Mouse (Mus musculus): ENCODE measurements around the gene Setd2.

DNA sequence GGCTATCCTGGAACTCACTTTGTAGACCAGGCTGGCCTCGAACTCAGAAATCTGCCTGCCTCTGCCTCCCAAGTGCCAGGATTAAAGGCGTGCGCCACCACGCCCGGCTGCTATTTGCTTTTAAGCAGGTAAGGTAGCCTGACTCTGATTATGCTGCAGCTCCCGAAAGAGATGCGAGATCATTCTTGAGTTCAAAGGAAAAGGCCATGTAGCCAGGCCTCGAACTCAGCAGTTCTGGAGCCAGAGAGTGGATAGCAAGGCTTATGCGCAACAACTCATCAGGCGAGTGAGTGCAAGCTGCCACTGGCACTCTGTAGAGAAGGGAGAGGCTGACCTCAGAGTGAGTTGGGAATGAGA lies 123.2 kb downstream of the Setd2 start:
- no peak for TF ChIP-seq CTCF (IDR thresholded peaks at IDR 0.05; ENCODE audit: borderline replicate concordance, extremely low read depth, insufficient read depth, insufficient read length)
- TF ChIP-seq POLR2A (IDR thresholded peaks at IDR 0.05; ENCODE audit: borderline replicate concordance, extremely low read depth, insufficient read depth, insufficient read length, poor library complexity, severe bottlenecking), result no peak

Measured in brain, embryonic 14.5 days (tissue).